ENCODE assay signal across 24 mouse cellular contexts in genomic region chr13:25429701-25430418, GRCm38 (mm10).
DNase-seq lines count a peak whose midpoint lies in the region; ATAC-seq and TF ChIP-seq lines count a peak whose summit lies in the region.
"Had no signal": no experiment of that assay in that cellular context is flagged by ENCODE, and none has a peak within 500 bp of the region (broad histone marks: within the 10 kb centered on the region; RNA-seq: fewer than 3 reads in every experiment).

No protein-coding gene starts in this region.

- H3K36me3 ChIP-seq in embryonic facial prominence, embryonic 14.5 days (ENCODE audit: control insufficient read depth, insufficient read depth, low read length), result no peaks in the 10 kb centered on the region
- no peaks in the 10 kb centered on the region for H3K36me3 ChIP-seq in embryonic facial prominence, embryonic 10.5 days (replicated peaks)
- no peaks in the 10 kb centered on the region for H3K36me3 ChIP-seq in limb, embryonic 13.5 days
- H3K36me3 ChIP-seq in limb, embryonic 10.5 days, result no peaks in the 10 kb centered on the region
- H3K36me3 ChIP-seq in limb, embryonic 14.5 days (ENCODE audit: control insufficient read depth, insufficient read depth, low read length), result no peaks in the 10 kb centered on the region
- H3K36me3 ChIP-seq in neural tube, embryonic 14.5 days (ENCODE audit: control insufficient read depth, insufficient read depth, low read length), result no peaks in the 10 kb centered on the region
- H3K36me3 ChIP-seq: forebrain, embryonic 15.5 days; heart, embryonic 12.5 days; lung, embryonic 15.5 days; midbrain, embryonic 12.5 days had no signal

- no peak overlapping the region for H3K4me2 ChIP-seq in embryonic facial prominence, embryonic 14.5 days (ENCODE audit: low read depth, low read length)
- H3K4me2 ChIP-seq in limb, embryonic 13.5 days (replicated peaks), result no peak overlapping the region
- no peak overlapping the region for H3K4me2 ChIP-seq in limb, embryonic 14.5 days (replicated peaks; ENCODE audit: low read depth, low read length, severe bottlenecking)
- no peak overlapping the region for H3K4me2 ChIP-seq in neural tube, embryonic 14.5 days (ENCODE audit: low read depth, low read length)
- H3K4me2 ChIP-seq: forebrain, embryonic 15.5 days; heart, embryonic 12.5 days; lung, embryonic 15.5 days; midbrain, embryonic 12.5 days had no signal

- H3K27me3 ChIP-seq in embryonic facial prominence, embryonic 14.5 days (replicated peaks; ENCODE audit: control insufficient read depth, insufficient read depth, low read length), result no peaks in the 10 kb centered on the region
- H3K27me3 ChIP-seq in embryonic facial prominence, embryonic 10.5 days (replicated peaks; ENCODE audit: low read depth, poor library complexity, severe bottlenecking), result no peaks in the 10 kb centered on the region
- H3K27me3 ChIP-seq in limb, embryonic 13.5 days, result no peaks in the 10 kb centered on the region
- H3K27me3 ChIP-seq in limb, embryonic 10.5 days (ENCODE audit: low read depth, poor library complexity, severe bottlenecking), result no peaks in the 10 kb centered on the region
- no peaks in the 10 kb centered on the region for H3K27me3 ChIP-seq in limb, embryonic 14.5 days (ENCODE audit: control insufficient read depth, insufficient read depth, low read length)
- H3K27me3 ChIP-seq in neural tube, embryonic 14.5 days (ENCODE audit: control insufficient read depth, insufficient read depth, low read length), result no peaks in the 10 kb centered on the region
- H3K27me3 ChIP-seq: forebrain, embryonic 15.5 days; heart, embryonic 12.5 days; lung, embryonic 15.5 days; midbrain, embryonic 12.5 days had no signal

- TF ChIP-seq POLR2A in limb, embryonic 14.5 days (IDR thresholded peaks at IDR 0.05; ENCODE audit: borderline replicate concordance, extremely low read depth, insufficient read depth, insufficient read length), result no peak

- no peak overlapping the region for H3K27ac ChIP-seq in embryonic facial prominence, embryonic 14.5 days (replicated peaks; ENCODE audit: low read depth, low read length)
- no peak overlapping the region for H3K27ac ChIP-seq in embryonic facial prominence, embryonic 10.5 days (replicated peaks)
- H3K27ac ChIP-seq in limb, embryonic 13.5 days, result no peak overlapping the region
- H3K27ac ChIP-seq in limb, embryonic 10.5 days, result no peak overlapping the region
- H3K27ac ChIP-seq in limb, embryonic 14.5 days (replicated peaks; ENCODE audit: low read depth, low read length), result no peak overlapping the region
- H3K27ac ChIP-seq in neural tube, embryonic 14.5 days (ENCODE audit: low read depth, low read length), result peak overlapping the region; percentile 39; the same call in 1 of the 2 replicates
- H3K27ac ChIP-seq: forebrain, embryonic 15.5 days; gastrocnemius, adult 2 months; left cerebral cortex, adult 2 months; liver, embryonic 14.5 days; lung, embryonic 15.5 days; macrophage; midbrain, embryonic 12.5 days had no signal

- WGBS in embryonic facial prominence, embryonic 14.5 days, result 57% methylated on average over 6 of the region's 6 CpGs
- 81% methylated on average over 6 of the region's 6 CpGs for WGBS in embryonic facial prominence, embryonic 10.5 days
- 40% methylated on average over 6 of the region's 6 CpGs for WGBS in limb, embryonic 13.5 days
- WGBS in limb, embryonic 10.5 days, result 83% methylated on average over 6 of the region's 6 CpGs
- WGBS in limb, embryonic 14.5 days, result 38% methylated on average over 6 of the region's 6 CpGs
- 60% methylated on average over 6 of the region's 6 CpGs for WGBS in neural tube, embryonic 14.5 days

- no peak for ATAC-seq in embryonic facial prominence, embryonic 14.5 days (ENCODE audit: low read depth)
- ATAC-seq in limb, embryonic 13.5 days (ENCODE audit: low FRiP score, low read depth), result peak; percentile 89
- ATAC-seq in limb, embryonic 14.5 days (ENCODE audit: low FRiP score, low read depth), result peak; percentile 71; the same call in 1 of the 2 replicates
- ATAC-seq in neural tube, embryonic 14.5 days (ENCODE audit: low read depth), result peak; percentile 49; the same call in 1 of the 2 replicates
- ATAC-seq: forebrain, embryonic 15.5 days; inflammation-experienced regulatory T-cells, adult 6 months had no signal

- DNase-seq in embryonic facial prominence, embryonic 14.5 days (ENCODE audit: low spot score), result peak; percentile 3
- no peak for DNase-seq in embryonic facial prominence, embryonic 10.5 days (ENCODE audit: low spot score)
- no peak for DNase-seq in limb, embryonic 10.5 days (ENCODE audit: low spot score)
- peak; percentile 61 for DNase-seq in limb, embryonic 14.5 days (ENCODE audit: low spot score)
- no peak for DNase-seq in left cerebral cortex, adult 9 months (ENCODE audit: low spot score in 2 of 2)
- no peak for DNase-seq in kidney, adult 9 months
- DNase-seq: cerebellum, adult 8-10 months; embryo, embryonic 11 days; gastrocnemius, adult 2 months; heart, postnatal 14 days; kidney, adult 8-10 months; kidney, postnatal 36 days; layer of hippocampus, adult 9-11 months; right cerebral cortex, adult 18-20 months had no signal

- no peaks in the 10 kb centered on the region for H3K9me3 ChIP-seq in embryonic facial prominence, embryonic 14.5 days (ENCODE audit: control insufficient read depth, low read length)
- H3K9me3 ChIP-seq in embryonic facial prominence, embryonic 10.5 days, result no peaks in the 10 kb centered on the region
- H3K9me3 ChIP-seq in limb, embryonic 13.5 days, result no peaks in the 10 kb centered on the region
- no peaks in the 10 kb centered on the region for H3K9me3 ChIP-seq in limb, embryonic 10.5 days (replicated peaks)
- no peaks in the 10 kb centered on the region for H3K9me3 ChIP-seq in limb, embryonic 14.5 days (ENCODE audit: control insufficient read depth, low read length)
- H3K9me3 ChIP-seq in neural tube, embryonic 14.5 days (ENCODE audit: control insufficient read depth, low read length), result no peaks in the 10 kb centered on the region
- H3K9me3 ChIP-seq: forebrain, embryonic 15.5 days; heart, embryonic 12.5 days; lung, embryonic 15.5 days; midbrain, embryonic 12.5 days had no signal

- H3K4me3 ChIP-seq in embryonic facial prominence, embryonic 14.5 days (ENCODE audit: low read depth, low read length), result no peak overlapping the region
- no peak overlapping the region for H3K4me3 ChIP-seq in embryonic facial prominence, embryonic 10.5 days
- no peak overlapping the region for H3K4me3 ChIP-seq in limb, embryonic 13.5 days
- H3K4me3 ChIP-seq in limb, embryonic 10.5 days, result no peak overlapping the region
- no peak overlapping the region for H3K4me3 ChIP-seq in limb, embryonic 14.5 days (replicated peaks; ENCODE audit: low read length)
- no peak overlapping the region for H3K4me3 ChIP-seq in neural tube, embryonic 14.5 days (ENCODE audit: low read depth, low read length)
- H3K4me3 ChIP-seq: forebrain, embryonic 15.5 days; gastrocnemius, adult 2 months; heart, embryonic 12.5 days; left cerebral cortex, adult 2 months; lung, embryonic 15.5 days; midbrain, embryonic 12.5 days had no signal

- no peaks in the 10 kb centered on the region for H3K4me1 ChIP-seq in embryonic facial prominence, embryonic 14.5 days (ENCODE audit: control insufficient read depth, insufficient read depth, low read length)
- no peaks in the 10 kb centered on the region for H3K4me1 ChIP-seq in embryonic facial prominence, embryonic 10.5 days
- peaks cover 5% of the 10 kb centered on the region for H3K4me1 ChIP-seq in limb, embryonic 13.5 days
- peaks cover 5% of the 10 kb centered on the region; the same call in 1 of the 2 replicates for H3K4me1 ChIP-seq in limb, embryonic 10.5 days
- H3K4me1 ChIP-seq in limb, embryonic 14.5 days (ENCODE audit: control insufficient read depth, insufficient read depth, low read length), result no peaks in the 10 kb centered on the region
- H3K4me1 ChIP-seq in neural tube, embryonic 14.5 days (ENCODE audit: control insufficient read depth, insufficient read depth, low read length), result 0 out of 2 replicates have a peak, but pooled peaks cover 2% of the 10 kb centered on the region
- H3K4me1 ChIP-seq: forebrain, embryonic 15.5 days; lung, embryonic 15.5 days; midbrain, embryonic 12.5 days had no signal

- H3K9ac ChIP-seq in embryonic facial prominence, embryonic 14.5 days (ENCODE audit: low read depth, low read length), result no peak overlapping the region
- H3K9ac ChIP-seq in limb, embryonic 13.5 days, result no peak overlapping the region
- H3K9ac ChIP-seq in limb, embryonic 14.5 days (ENCODE audit: low read depth, low read length, severe bottlenecking), result no peak overlapping the region
- no peak overlapping the region for H3K9ac ChIP-seq in neural tube, embryonic 14.5 days (replicated peaks; ENCODE audit: low read depth, low read length)
- H3K9ac ChIP-seq: forebrain, embryonic 15.5 days; heart, embryonic 12.5 days; liver, embryonic 14.5 days; lung, embryonic 15.5 days; midbrain, embryonic 12.5 days had no signal

Comparison
In these comparisons a context has a peak if more than half of its experiments do, and no peak if none do; other contexts are left out.
1. DNase-seq: peak in embryonic facial prominence, embryonic 14.5 days (single experiment) and limb, embryonic 14.5 days (single experiment); none in embryonic facial prominence, embryonic 10.5 days (single experiment), limb, embryonic 10.5 days (single experiment), left cerebral cortex, adult 9 months (0 of 2) and kidney, adult 9 months (single experiment).